Mouse (Mus musculus) ES-Bruce4 (cell line): ENCODE measurements at regions not wholly inside any gene's neighbourhood (a gene's known extent, or its start where the extent isn't known, plus 50 kb on each side); places are given as distances from the start of the nearest gene placed in this dataset.

ENCODE experiments used
- CTCF ChIP-seq: IDR thresholded peaks from one replicate; pipeline ENCODE4 v1.8.1; 2011; ENCODE audit warnings: low read depth, low read length
- POLR2A ChIP-seq: IDR thresholded peaks from one replicate; pipeline ENCODE4 v1.8.1; 2011; ENCODE audit warnings: low read length; ENCODE audit not compliant: insufficient read depth

- TF ChIP-seq CTCF (no peak), POLR2A (no peak)
Observed at GRCm38 (mm10) chr14:120730226-120730625, 180.8 kb upstream of the Ipo5 start.
